Mouse (Mus musculus): ENCODE results near the gene Hk2.
A peak's percentile ranks its signal among the peaks of the same experiment; 100 is the strongest.

Hk2 gene

DNA sequence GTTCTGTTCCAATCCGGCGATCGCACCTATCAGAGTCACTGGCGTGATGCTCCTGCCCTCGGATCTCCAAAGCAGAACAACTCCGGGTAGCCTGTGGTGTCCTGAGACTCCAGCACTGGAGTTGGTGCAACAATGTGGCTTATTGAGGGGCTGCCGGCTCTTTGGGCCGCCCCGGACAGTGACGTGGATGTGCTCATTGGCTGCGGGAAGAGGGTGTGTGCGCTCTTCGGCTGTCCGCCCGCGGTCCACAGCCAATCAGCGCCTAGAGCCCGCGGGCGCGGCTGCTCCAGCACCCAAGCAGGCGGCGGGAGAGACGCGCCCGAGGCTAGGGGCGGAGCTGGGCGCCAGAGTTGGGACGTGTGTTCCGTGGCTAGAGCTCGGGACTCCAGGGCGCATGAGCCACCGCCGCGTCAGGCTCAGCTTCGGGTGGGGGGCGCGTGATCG, at the start of gene Hk2:
TSS of gene Hk2 (minus strand) at position 134 of the 444 bp plus-strand sequence.
- DNase-seq, result peak; percentile 74

DNA sequence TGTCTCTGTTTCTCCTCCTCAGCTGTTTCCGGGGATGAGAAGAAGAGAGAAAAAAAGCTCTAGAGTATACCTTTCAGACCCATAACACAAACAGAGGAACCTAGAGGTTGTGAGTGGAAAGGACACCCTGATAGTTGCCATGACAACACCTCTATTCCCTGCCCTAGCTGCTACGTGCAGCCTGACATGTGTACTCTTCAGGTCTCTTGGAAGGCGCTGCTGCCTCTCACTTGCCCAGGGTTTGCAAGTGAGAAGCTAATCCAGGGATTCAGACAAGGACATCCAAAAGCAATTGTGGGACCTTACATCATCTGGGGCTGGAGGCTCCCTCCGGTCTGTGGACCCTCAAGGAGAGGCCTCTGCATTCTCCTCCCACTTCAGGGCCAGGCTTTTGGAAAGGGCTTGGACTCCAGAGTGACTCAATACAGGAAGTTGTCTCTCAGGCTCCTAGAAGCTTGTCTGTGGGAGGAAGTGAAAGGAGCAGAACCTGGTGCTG, 47.6 kb upstream of the Hk2 start:
- DNase-seq, result no peak

DNA sequence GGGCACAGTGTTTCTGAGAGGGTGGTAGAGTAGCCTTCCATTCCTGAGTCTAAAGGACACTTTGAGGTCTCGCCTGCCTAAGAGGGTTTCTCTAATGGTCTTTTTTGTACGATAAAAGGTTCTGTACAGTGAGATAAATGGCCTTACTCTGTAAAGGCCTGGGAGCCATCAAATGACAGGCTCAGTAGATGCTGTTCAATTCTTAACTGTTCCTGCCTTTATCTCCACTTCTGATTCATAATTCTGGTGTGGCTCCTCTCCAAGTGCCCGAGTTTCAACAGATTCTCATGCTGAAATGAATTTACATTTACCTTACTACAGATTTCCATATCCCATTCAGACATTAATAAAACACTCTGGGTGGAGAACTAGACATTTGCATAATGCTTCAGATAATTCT, 46.5 kb upstream of the Hk2 start:
- DNase-seq, result no peak

DNA sequence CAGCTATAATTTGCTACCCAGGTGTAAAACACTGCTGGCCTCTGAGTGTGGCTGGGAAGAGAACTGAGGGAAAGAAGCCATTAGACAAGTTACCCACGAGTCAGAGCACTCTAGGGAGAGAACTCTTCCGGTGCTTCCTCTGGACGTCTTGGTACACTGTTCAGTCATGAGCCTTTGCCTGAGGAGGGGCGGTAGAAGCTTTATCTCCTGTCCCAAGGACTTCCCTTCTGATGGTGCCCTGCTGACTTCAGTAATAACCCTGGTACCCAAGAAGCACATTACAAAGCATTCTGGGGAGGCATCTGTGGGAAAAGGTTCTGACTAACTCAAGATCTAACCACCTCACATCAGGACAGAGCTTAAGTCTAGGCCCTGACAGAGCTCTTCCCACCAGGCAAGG, 40.6 kb upstream of the Hk2 start:
- DNase-seq, result no peak

DNA sequence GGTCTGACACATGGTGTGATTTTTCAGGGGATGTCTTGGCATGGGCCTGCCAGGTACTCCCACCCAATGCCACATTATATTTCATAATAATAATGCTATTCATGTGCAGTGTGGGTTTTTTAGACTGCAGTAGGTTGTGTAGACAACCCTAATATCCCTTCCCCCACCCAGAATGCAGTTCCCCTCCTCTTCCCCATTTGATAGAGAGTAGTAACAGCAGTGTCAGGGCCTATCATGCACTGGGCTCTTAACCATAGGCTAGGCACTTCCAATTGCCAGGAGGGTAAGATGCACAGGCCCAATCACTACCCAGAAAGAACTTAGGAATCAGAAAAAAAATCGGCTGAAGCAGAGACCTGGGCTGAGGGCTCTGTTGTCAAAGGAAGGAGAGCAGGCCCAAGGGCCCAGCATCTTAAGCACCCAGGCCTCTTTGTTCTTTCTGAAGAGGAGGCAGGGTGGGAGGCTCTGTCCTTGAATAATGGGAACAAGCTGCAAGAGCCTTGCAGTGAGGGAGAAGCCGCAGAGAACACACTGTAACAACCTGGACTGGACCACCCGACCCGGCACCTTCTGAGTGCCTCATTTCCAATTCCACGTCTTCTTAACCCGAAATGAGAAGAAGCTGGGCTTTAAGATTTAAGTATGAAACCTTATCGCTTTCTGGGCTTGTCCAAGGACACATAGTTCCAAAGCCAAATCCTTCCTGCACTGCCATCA, 33.9 kb upstream of the Hk2 start:
- DNase-seq, result no peak

DNA sequence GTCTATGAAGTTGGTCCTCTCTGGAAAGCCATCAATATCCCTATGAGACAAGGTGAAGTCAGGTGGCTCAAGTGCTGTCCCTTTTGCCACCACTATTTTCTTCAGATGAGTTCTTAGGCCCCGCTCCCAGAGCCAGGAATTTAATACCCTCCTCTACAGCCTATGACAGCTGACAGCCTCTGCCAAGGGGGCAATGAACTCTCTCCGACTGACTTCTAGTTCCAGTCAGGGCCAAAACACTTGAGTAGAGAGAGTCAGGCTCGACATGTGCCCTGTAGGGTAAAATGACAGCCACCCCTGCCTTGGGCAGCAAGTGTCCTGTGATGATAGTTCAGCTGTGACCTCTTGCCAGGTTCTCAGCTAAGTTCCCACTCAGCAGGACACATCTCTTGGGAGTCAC, 32.7 kb upstream of the Hk2 start:
- no peak for DNase-seq

DNA sequence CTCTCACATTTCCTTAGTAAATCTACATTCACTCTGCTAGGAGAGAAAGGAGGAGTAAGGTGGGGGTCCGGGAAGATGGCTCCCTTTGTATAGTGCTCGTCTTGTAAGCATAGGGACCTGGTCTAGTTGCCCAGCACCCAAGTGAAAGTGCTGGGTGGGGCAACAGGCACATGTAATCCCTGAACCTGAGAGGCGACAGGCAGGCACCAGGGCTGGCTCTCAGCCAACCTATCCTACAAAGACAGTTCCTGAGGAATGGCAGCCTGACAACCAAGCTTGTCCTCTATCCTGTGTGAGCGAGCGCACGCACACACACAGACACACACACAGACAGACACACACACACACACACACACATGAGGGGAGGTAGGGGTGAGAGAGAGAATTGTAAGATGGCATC, 32.2 kb upstream of the Hk2 start:
- DNase-seq, result no peak

DNA sequence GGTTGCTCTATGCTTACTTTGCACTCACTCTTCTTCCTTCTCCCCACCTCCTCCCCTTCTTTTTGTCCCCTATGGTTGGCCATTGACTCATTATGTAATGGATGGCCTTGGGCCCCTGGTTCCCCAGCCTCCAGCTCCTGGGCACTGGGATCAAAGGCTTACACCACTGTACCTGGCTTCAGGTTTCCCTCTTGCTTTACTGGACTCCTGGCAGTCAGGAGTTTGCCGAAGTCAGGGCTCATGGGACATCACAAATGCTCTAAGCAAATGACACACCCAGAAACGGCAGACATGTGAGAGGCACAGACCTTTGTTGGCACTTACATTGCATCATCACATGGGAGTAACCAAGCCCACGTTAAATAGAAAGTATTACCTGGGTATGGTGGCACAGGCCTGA, 31.6 kb upstream of the Hk2 start:
- no peak for DNase-seq

DNA sequence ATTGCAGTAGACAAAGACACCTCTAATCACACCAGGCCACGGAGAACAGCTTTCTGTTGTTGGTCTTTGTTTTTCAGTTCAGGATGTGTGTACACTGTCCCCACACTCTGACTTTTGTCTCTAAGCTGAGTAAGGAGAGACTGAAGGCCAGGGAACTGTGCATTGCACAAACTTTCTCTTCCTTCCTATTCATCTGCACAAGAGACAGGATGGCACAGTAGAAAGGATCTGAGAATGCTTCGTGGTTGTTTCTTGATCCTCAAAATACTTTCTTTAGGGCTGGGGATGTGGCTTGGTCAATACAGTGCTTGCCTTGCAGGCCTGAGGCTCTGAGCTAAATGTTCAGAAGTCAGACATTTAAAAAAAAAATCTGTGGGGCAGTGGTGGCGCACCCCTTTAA, 30.7 kb upstream of the Hk2 start:
- no peak for DNase-seq

DNA sequence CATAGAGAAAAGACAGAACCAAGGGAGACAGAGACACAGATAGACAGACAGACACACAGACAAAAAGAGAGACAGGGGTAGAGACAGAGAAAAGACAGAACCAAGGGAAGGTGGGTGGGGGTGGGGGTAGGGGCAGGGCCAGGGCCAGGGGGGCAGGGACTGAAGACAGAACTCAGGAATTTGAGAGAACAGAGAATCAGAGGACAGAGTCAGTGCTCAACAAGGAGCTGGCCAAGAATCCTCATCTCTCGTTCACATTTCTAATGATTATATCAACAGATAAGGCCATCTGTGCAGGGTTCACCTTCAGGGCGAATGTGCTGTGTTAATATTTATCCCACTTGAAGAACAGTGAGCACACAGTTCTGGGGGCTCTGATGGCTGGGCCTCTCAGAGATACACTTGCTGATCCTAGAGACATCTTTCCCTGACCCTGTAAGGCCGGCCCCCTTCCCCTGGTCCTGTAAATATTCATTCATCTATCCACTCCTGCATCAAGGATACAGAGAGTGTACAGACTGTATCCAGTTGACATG, 24.0 kb upstream of the Hk2 start:
- DNase-seq, result no peak

DNA sequence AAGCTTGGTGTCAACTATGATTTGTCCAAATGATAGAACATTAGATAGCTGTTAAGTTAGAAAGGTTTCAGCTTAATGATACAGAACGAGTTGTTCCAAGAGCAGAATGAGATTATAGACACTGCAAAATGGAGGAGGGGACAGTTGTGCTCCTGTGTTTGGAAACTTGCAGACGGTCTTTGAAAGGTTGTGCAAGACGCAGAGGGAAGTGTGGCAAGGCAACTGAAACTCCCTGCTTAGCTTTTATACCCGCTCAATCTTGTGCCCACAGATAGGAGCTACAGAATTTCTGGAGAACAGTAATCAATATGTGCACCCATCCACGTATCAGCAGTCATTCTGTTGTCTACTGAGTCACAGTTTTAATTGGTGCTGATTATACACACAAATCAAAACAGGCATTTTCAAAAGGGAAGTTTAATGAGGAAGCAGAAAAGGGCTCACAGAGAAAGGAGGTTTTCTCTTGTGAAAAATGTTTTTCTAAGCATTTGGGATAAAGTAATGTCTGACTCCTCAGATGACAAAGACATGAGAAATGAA, 23.1 kb upstream of the Hk2 start:
- no peak for DNase-seq

DNA sequence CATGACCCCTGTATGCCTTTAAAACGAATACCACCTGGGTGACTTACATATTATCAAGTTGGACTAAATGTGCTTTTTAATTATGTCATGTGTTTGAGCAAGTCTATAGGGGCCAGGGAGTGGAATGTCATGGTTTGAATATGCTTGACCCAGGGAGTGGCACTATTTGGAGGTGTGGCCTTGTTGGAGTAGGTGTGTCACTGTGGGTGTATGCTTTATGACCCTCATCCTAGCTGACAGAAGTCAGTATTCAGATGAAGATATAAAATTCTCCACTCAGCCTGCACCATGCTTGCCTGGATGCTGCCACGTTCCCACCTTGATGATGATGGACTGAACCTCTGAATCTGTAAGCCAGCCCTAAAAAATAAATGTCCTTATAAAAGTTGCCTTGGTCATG, 16.6 kb upstream of the Hk2 start:
- DNase-seq, result no peak

DNA sequence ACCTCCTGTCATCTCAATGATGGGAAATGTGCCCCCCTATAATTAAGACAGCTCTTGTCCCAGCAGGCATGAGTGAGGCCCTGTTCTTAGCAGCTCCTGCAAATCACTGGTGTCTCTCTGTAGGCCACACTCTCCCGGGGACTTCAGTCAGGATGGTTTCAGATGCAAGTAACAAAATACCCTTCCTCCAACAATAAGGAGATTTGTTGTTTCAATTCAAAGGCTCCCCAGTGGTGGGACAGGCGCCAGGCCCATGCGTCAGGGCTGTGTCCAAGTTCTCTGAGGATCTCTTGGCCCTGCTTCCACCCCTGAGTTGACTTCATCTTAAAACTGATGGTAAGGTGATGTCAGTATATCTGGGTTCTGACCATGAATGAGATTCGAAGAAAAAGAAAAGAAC, 9.7 kb upstream of the Hk2 start:
- no peak for DNase-seq

DNA sequence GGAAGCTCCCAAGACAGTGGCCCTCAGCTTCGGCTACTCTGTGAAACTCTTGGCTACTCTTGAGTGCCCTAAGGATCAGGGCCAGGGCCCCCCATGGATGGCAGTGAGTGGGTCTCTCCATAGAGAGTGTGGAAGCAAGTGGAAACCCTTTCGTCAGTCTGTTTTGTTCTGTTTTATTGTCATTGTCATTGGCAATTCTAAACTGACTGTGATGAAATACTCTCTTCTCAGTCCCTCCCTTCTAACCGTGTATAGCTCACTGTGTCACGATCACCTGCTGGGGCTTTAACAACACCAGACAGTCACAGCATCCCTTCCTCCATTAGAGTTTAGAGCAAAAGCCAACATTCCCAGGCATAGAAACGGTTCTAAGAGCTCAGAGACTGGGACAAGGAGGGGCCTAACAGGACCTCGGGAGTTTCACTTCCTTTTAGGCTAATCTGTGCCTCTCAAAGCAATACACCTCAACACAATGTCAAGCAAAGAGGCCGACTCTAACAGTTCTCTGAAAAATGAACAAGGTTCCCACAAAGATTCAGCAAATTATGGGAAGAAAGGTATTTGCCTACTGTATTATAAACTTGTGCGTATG, 6.6 kb upstream of the Hk2 start:
- DNase-seq, result no peak

DNA sequence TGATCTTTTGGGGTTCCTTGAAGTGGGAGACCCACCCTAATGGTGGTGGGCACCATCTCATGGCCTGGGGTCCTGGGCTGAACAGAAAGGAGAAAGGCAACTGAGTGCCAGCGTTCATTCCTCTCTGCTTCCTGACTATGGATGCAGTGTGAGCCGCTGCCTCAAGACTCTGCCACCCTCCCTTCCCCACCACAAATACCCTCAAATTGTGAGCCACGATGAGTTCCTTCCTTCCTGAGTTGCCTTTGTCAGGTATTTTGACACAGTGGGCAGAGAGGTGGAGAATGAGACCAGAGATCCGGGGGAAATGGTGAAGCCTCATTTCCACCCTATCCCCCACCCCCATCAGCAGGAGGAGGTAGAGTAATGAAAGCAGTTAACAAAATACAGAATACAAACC, 6.1 kb upstream of the Hk2 start:
- DNase-seq, result no peak

DNA sequence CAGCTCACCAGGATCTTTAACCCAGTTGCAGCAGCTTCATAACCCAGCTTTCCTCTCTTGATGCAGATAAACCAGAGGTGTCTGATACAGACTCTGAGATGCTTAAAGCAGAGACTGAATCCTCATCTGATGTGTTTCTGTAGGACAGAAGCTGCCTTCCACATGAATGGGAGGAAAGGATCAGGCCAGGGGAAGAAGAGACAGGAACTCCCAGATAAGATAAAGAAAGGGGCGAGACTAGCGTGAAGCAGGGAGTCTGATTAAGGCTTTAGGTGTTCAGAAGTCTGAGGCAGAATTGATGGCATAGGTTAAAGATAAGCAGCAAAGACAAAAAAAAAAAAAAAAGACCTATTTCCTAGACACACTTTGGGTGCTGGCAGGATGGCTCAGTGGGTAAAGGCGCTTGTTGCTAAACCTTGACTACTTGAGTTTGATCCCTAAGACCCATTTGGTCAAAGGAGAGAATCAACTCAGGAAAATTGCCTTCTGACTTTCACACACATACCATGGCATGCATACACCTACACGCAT, 2.9 kb upstream of the Hk2 start:
- no peak for DNase-seq

DNA sequence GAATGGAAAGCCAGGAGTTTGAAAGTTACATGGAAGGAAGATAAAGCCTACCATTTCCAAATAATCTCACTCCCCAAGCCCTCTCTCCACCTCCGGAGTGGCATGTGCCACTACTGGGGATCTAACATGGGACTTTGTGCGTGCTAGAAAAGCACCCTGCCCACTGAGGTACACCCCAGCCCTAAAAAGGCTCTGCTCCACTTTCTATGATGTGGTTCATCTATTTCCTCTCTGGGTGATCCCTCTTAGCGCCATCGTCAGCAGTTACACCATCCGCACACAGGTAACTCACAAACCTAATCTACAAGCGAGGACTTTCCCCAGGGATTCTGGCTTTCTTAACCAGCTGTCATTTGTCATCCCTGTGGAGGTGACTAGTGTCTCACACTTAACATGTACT, 1.1 kb upstream of the Hk2 start:
- no peak for DNase-seq

DNA sequence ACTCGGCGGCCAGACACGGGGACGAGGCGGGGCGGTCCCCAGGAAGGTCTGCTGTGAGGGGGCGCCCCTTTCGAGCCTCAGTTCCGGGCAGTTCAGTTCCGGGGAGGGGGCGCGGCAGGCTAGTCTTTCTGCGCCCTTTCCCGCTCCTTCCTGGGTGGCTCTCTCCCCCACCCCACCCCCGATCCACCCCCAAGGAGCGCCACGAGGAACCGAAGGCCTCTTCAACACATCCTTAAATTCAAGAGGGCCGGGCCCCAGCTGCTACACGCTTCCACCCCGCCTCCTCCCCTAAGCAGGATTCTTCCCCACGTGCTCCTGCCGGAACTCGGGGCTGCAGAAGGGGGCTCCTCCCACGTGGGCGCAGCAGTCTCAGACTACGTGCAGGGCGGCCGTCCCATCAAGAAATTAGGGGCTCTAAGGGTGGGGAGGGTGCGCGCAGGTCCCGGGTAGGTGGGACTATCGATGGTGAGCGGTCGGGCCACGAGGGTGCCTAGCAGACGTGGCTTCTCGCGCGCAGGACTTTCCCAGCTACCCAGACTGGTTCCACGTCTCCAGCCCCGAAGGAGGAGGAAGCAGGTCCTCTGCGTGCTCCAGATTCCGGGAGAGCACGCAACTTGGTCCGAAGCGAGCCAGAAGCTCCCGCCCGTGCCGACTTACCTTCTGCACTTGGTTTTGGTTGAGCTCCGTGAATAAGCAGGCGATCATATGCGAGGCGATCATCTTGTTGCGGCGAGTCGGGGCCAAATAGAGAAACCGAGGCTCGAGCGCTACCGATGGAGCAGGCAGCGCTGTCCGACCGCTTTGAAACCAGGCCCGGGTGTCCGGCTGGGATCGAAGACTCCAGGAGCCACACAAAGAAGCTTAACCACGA, 758 bp downstream of the Hk2 start:
- peak; percentile 40 to 52 for DNase-seq

DNA sequence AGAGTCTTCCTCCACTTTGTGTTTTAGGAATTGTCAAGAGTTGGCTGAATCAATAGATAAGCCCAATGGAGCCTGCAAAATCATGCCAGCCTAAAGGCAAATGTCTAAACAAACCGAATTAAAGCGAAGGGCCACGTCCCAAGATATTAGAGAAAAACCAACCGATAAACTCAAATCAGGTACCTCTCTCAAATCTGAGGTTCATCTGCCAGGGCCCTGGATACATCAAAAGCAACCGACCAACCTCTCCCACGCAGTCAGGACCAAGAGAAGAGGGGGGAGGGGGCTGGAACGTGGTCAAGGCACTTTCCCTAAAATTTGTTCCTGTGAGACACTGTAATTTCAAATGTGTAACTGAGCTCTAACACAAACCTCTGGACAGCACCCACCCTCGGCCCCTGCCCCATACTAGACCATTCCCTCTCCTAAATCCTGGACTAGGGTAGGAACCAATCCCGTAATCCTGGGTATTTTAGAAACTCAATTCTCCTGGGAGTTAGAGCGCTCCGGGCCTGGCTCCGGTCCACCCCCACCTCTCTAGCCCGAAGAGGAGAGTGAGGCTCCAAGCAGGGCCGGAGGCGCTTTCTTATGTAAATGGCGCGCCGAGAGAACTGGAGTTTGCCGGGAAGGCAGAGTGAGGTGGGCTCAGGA, 1.7 kb downstream of the Hk2 start:
- DNase-seq, result no peak

DNA sequence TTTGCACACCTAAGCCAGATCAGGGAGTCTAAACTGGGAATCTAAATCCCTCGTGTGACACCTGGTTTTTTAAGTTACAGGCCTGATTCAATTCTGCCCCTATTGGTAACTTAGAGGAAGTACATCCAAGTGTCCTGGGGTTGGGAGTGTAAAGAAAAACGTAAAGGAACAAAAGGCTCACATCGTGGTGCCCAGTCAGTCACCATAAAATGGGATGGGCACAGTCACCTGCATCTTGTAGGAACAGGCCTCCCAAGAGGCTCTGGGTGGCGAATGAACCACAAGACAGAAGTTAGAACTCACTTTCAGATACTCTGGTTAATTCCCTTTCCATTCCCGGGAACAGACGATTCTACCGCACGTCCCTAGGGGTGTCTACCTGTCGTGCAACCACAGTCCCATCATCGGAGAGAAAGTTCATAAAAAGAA, 2.3 kb downstream of the Hk2 start:
- DNase-seq, result no peak

DNA sequence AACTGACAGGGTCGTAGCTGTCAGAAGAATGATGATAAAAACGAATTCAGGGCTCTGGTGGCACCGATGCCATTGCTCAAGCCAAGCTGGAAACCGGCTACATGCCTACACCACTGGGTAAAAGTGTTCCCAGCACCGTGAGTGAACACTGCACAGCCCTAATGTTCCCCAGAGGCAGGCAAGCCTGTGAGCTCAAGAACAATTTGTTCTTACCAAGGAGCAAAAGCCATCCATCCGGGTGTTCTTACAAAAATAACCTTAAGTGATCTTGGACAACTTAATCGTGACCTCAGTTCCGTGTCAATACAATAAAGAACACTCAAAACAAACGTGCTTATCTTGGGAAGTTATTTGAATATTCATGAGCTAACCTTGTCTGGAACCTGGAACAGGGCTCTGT, 3.2 kb downstream of the Hk2 start:
- DNase-seq, result no peak

DNA sequence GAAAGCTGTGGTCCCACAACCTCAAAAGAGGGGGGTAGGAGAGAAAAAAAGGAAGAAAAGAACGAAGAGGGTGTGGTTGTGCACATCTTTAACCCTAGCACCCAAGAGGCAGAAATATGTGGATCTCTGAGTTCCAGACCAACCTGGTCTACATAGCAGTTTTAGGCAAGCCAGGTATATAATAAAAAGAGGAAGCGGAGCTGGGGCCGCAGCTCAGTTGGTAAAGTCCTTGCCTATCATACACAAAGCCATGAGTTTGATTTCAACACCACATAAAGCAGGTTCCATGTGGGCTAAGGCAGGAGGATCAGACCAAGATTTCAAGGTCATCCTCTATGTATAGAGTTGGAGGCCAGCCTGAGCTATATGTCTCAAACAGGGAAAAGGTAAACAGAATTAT, 4.0 kb downstream of the Hk2 start:
- no peak for DNase-seq
